Mouse (Mus musculus): ENCODE results near the gene 1700029H14Rik. TPM values are rescaled to one million over a fixed set of nuclear protein-coding genes. Genes with fewer than 3 reads are reported as not detected.
A peak's percentile ranks its signal among the peaks of the same experiment; 100 is the strongest.

The 1700029H14Rik gene
- polyA plus RNA-seq, 1 experiment: 5.1 TPM

DNA sequence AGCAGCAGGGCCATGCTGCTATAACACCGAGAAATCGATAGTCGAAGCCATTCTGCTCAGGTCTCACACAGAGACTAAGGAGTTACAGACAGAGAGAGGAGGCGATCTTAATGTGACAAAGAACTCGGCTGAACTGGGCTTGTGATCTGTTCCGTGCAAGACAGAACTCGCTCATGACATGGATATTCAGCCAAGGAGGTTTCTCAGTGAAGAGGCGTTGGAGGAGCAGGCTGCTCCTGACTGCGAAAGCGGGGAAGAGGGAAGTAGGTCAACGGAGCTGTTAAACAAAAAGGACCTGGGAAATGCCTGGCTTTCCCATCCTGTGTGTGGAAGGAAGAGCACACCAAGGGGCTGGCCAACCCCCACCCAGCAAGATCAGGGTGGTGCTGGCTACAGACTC lies 9.7 kb upstream of the 1700029H14Rik start:
- WGBS: 87% methylated on average over 11 of the region's 11 CpGs
- no peak for TF ChIP-seq POLR2A (IDR thresholded peaks at IDR 0.05; ENCODE audit: borderline replicate concordance, control insufficient read depth, low read depth, low read length)
- no peak for TF ChIP-seq CTCF (IDR thresholded peaks at IDR 0.05; ENCODE audit: control insufficient read depth, insufficient read depth, low read length)
- Histone ChIP-seq H3K4me3 (replicated peaks; ENCODE audit: control insufficient read depth, low read depth, low read length) (no peak overlapping the region), H3K27ac (ENCODE audit: control insufficient read depth, insufficient read depth, low read depth, low read length, poor library complexity) (no peak overlapping the region), H3K4me1 (ENCODE audit: control insufficient read depth, insufficient read depth, low read length) (no peaks in the 10 kb centered on the region)

DNA sequence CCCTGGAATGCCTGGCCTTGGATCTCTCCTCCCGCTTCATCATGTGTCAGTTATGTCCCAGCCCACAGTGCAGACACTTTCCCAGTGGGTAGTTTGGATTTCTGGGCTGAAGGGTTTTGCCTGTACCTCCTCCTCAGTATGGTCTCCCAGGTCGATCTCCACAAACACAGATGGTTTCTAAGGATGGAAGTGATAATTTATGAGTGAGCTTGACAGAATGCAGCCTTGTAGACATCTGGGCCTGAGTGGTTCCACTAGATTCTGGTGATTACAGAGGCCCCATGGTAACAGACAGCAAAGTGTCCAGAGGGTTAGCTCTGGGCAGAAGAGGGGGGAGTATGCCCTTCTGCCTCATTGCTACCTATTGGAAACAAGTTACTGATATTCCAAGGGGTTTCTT lies 4.7 kb downstream of the 1700029H14Rik start:
- 72% methylated on average over 2 of the region's 2 CpGs for WGBS
- TF ChIP-seq POLR2A (IDR thresholded peaks at IDR 0.05; ENCODE audit: borderline replicate concordance, control insufficient read depth, low read depth, low read length): no peak
- TF ChIP-seq CTCF (IDR thresholded peaks at IDR 0.05; ENCODE audit: control insufficient read depth, insufficient read depth, low read length): no peak
- H3K4me1 ChIP-seq (ENCODE audit: control insufficient read depth, insufficient read depth, low read length): no peaks in the 10 kb centered on the region

DNA sequence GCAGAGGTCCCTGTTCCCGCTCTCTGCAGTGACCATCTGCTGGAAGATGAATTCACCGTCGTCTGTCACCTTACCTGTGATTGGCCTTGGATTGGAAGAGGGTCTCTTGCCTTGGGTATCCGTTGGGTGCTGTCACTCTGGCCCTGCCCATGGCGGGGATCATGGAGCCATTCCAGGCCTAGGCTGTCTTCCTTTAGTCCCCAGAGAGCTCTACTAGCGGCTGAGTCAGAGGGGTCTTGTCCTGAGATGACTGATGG lies 10.8 kb downstream of the 1700029H14Rik start:
- Histone ChIP-seq H3K4me1 (ENCODE audit: control insufficient read depth, insufficient read depth, low read length) (no peaks in the 10 kb centered on the region), H3K4me3 (replicated peaks; ENCODE audit: control insufficient read depth, low read depth, low read length) (no peak overlapping the region), H3K27ac (ENCODE audit: control insufficient read depth, insufficient read depth, low read depth, low read length, poor library complexity) (no peak overlapping the region)
- 80% methylated on average over 6 of the region's 6 CpGs for WGBS
- TF ChIP-seq CTCF (IDR thresholded peaks at IDR 0.05; ENCODE audit: control insufficient read depth, insufficient read depth, low read length) (no peak), POLR2A (IDR thresholded peaks at IDR 0.05; ENCODE audit: borderline replicate concordance, control insufficient read depth, low read depth, low read length) (no peak)

More for the DNA sequence above, 4.7 kb downstream of the 1700029H14Rik start:
- Histone ChIP-seq H3K4me3 (replicated peaks; ENCODE audit: control insufficient read depth, low read depth, low read length) (no peak overlapping the region), H3K27ac (ENCODE audit: control insufficient read depth, insufficient read depth, low read depth, low read length, poor library complexity) (no peak overlapping the region)

DNA sequence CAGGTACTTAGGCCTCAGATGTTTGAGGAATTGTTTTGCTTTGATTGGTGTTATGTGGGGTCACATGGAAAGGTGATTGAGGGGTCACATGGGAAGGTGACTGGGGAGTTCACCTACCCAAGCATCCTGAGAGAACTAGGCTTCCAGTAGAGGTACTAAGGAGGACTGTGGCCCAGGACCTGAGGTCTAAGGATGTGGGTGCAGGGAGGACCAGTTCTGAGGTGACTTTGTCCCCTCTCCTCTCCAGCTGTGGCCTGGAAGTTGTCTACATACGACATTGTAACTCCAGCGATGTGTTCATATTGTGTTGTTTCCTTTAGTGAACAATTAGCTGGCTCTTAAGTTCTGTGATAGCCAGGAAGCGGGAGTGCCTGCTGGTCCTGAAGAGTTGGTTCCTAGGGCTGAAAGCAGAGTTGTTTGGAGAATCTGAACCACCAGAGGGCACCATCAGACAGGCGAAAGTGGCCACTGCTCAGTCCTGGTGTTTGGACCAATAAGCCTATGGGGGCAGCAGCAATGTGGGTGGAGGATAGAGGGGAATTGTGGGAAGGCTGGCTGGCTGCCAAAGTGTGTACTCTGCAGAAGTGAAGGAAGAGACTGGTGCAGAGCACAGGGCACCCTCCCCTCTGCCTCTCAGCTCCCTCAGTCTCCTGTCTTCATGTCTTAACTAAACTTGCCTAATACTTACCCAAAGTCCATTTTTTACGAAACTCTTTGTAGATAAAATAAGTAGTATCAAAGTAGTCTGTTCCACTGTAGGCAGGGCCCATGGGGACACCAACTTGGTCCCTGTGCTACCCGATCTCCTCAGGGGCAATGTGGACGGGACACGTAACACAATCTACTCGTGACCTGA lies 11.3 kb downstream of the 1700029H14Rik start:
- Histone ChIP-seq H3K27ac (ENCODE audit: control insufficient read depth, insufficient read depth, low read depth, low read length, poor library complexity) (no peak overlapping the region), H3K4me3 (replicated peaks; ENCODE audit: control insufficient read depth, low read depth, low read length) (no peak overlapping the region), H3K4me1 (ENCODE audit: control insufficient read depth, insufficient read depth, low read length) (no peaks in the 10 kb centered on the region)
- 44% methylated on average over 9 of the region's 9 CpGs for WGBS
- peak; percentile 91 for TF ChIP-seq CTCF (IDR thresholded peaks at IDR 0.05; ENCODE audit: control insufficient read depth, insufficient read depth, low read length)
- TF ChIP-seq POLR2A (IDR thresholded peaks at IDR 0.05; ENCODE audit: borderline replicate concordance, control insufficient read depth, low read depth, low read length): no peak

DNA sequence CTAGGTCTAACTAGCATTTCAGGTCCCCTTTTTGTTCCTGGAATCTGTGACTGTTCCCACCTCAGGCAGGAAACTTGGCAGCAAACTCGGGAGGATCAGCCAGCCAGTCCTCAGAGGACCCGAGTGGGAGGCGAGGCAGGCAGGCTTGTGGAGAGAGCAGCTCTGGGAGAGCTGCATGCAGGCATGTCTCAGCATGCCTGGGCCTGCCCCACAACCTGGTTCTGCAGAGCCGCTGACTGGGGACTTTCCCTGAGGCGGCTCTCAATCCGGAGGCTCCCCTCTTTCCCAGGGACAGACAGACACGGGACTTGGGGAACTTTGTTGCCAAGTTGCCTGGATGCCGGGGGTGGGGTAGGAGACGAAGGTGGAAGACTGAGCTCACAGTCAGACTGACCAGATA lies 13.4 kb downstream of the 1700029H14Rik start:
- no peak for TF ChIP-seq CTCF (IDR thresholded peaks at IDR 0.05; ENCODE audit: control insufficient read depth, insufficient read depth, low read length)
- no peak for TF ChIP-seq POLR2A (IDR thresholded peaks at IDR 0.05; ENCODE audit: borderline replicate concordance, control insufficient read depth, low read depth, low read length)
- Histone ChIP-seq H3K4me1 (ENCODE audit: control insufficient read depth, insufficient read depth, low read length) (no peaks in the 10 kb centered on the region), H3K4me3 (replicated peaks; ENCODE audit: control insufficient read depth, low read depth, low read length) (no peak overlapping the region), H3K27ac (ENCODE audit: control insufficient read depth, insufficient read depth, low read depth, low read length, poor library complexity) (no peak overlapping the region)
- 64% methylated on average over 9 of the region's 9 CpGs for WGBS

DNA sequence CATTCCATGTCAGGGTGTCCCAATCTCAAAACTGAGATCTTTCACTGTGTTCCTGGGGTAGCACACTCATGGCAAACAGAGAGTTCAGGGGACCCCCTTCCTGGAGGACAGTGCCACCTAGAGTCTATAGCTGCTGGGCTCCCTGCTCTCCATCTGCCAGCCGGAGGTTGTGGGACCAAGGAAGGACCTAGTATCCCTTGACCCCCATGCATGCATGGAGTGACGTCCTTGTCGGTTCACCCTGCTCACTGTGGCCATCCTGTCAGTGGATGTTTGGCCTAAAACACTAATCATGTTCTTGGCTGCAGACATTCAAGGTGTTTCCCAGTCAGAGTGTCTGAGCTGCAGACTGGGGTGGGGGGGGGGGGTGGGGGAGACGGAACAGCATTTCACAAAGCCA lies 14.0 kb downstream of the 1700029H14Rik start:
- Histone ChIP-seq H3K27ac (ENCODE audit: control insufficient read depth, insufficient read depth, low read depth, low read length, poor library complexity) (no peak overlapping the region), H3K4me1 (ENCODE audit: control insufficient read depth, insufficient read depth, low read length) (no peaks in the 10 kb centered on the region), H3K4me3 (replicated peaks; ENCODE audit: control insufficient read depth, low read depth, low read length) (no peak overlapping the region)
- no peak for TF ChIP-seq POLR2A (IDR thresholded peaks at IDR 0.05; ENCODE audit: borderline replicate concordance, control insufficient read depth, low read depth, low read length)
- TF ChIP-seq CTCF (IDR thresholded peaks at IDR 0.05; ENCODE audit: control insufficient read depth, insufficient read depth, low read length): peak; percentile 15; the same call in 1 of the 2 replicates
- 29% methylated on average over 4 of the region's 4 CpGs for whole genome bisulfite sequencing

DNA sequence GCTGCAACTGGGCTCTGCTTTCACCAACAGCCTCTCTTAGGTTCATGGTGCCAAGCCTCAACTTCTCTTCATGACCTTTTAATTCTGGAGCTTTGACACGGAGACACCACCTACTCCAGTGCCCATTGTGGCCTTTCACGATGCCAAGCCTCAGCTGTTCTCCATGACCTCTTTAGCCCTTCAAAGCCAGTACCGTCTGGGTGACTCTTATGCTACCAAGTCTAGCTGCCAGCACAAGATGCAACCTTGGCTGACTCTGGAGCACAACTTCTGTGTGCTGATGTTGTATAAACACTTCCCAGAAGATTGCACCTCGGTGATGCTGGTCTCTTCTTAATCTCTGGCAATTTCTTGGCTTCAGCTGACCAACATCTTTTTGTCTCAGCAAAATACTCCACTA lies 15.8 kb downstream of the 1700029H14Rik start:
- TF ChIP-seq POLR2A (IDR thresholded peaks at IDR 0.05; ENCODE audit: borderline replicate concordance, control insufficient read depth, low read depth, low read length) (no peak), CTCF (IDR thresholded peaks at IDR 0.05; ENCODE audit: control insufficient read depth, insufficient read depth, low read length) (no peak)
- H3K27ac ChIP-seq (ENCODE audit: control insufficient read depth, insufficient read depth, low read depth, low read length, poor library complexity): no peak overlapping the region
- 84% methylated on average over 4 of the region's 4 CpGs for WGBS
- H3K4me3 ChIP-seq (replicated peaks; ENCODE audit: control insufficient read depth, low read depth, low read length): no peak overlapping the region
- no peaks in the 10 kb centered on the region for H3K4me1 ChIP-seq (ENCODE audit: control insufficient read depth, insufficient read depth, low read length)

DNA sequence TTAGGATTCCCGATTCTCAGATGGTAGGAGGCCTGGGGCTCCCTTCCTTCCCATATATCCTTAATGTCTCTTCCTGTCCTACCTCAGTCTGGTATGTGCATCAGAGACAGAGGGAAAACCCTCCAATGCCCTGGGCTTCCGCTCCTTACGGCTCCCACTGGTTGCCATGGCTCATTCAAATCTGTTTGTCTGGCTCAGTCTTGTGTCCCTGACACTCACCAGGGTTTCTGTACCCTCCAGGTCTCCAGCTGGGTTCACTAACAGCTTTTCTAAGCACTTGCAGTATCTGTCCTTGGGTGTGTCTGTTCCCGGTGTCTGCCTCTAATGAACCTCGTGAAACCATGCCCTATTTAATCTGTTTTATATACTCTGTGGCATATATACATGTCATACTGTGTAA lies 20.7 kb downstream of the 1700029H14Rik start:
- H3K4me1 ChIP-seq (ENCODE audit: control insufficient read depth, insufficient read depth, low read length): no peaks in the 10 kb centered on the region
- 84% methylated on average over 5 of the region's 5 CpGs for WGBS
- no peak overlapping the region for H3K4me3 ChIP-seq (replicated peaks; ENCODE audit: control insufficient read depth, low read depth, low read length)
- no peak for TF ChIP-seq CTCF (IDR thresholded peaks at IDR 0.05; ENCODE audit: control insufficient read depth, insufficient read depth, low read length)
- TF ChIP-seq POLR2A (IDR thresholded peaks at IDR 0.05; ENCODE audit: borderline replicate concordance, control insufficient read depth, low read depth, low read length): no peak
- no peak overlapping the region for H3K27ac ChIP-seq (ENCODE audit: control insufficient read depth, insufficient read depth, low read depth, low read length, poor library complexity)

Data from bone marrow, adult 2 months (tissue).